ENCODE assay signal across 13 mouse cellular contexts in genomic region chr5:127436836-127437235, GRCm38 (mm10).
"Had no signal": no experiment of that assay in that cellular context is flagged by ENCODE, and none has a peak within 500 bp of the region (broad histone marks: within the 10 kb centered on the region; RNA-seq: fewer than 3 reads in every experiment).

No protein-coding gene starts in this region.

- H3K4me3 ChIP-seq: kidney, embryonic 15.5 days; limb, embryonic 15.5 days; liver, embryonic 13.5 days; midbrain, embryonic 10.5 days; myocyte; neural tube, embryonic 15.5 days had no signal

- H3K9me3 ChIP-seq: kidney, embryonic 15.5 days; limb, embryonic 15.5 days; neural tube, embryonic 15.5 days had no signal

- H3K4me2 ChIP-seq: kidney, embryonic 15.5 days; limb, embryonic 15.5 days; liver, embryonic 13.5 days; neural tube, embryonic 15.5 days had no signal

- H3K4me1 ChIP-seq: kidney, embryonic 15.5 days; limb, embryonic 15.5 days; liver, embryonic 13.5 days; neural tube, embryonic 15.5 days had no signal

- H3K36me3 ChIP-seq: kidney, embryonic 15.5 days; limb, embryonic 15.5 days; liver, embryonic 13.5 days; neural tube, embryonic 15.5 days had no signal

- DNase-seq: kidney, postnatal 14 days; liver, embryonic 13.5 days; lung, adult 18-20 months; midbrain, embryonic 14.5 days; right cerebral cortex, postnatal 4 days; spleen, adult 18-20 months; thymus, adult 18-20 months; thymus, postnatal 14 days had no signal

- H3K27ac ChIP-seq: kidney, embryonic 15.5 days; limb, embryonic 15.5 days; liver, embryonic 13.5 days; midbrain, embryonic 10.5 days; neural tube, embryonic 15.5 days had no signal

- H3K9ac ChIP-seq: kidney, embryonic 15.5 days; limb, embryonic 15.5 days; liver, embryonic 13.5 days; neural tube, embryonic 15.5 days had no signal

- H3K27me3 ChIP-seq: kidney, embryonic 15.5 days; limb, embryonic 15.5 days; liver, embryonic 13.5 days; neural tube, embryonic 15.5 days had no signal
